Mouse (Mus musculus) gastrocnemius, postnatal 4 days (tissue): ENCODE results near the gene Mapk9. TPM values are rescaled to one million over a fixed set of nuclear protein-coding genes. Genes with fewer than 3 reads are reported as not detected.

Source experiments
- DNase-seq, 2 experiments: peaks; one replicate each; pipeline ENCODE4 v3.0.0; 2021 to 2022; ENCODE audit warnings: low spot score in 2 of 2, mixed read lengths in 2 of 2
- total RNA-seq, 2 experiments: library from RNA; stranded (reverse); gene quantifications; 2 replicates each; pipeline ENCODE4 v1.2.3; 2021

The Mapk9 gene
- total RNA-seq, 2 experiments from 2014 or later = 44.6 to 50.8 TPM

- DNase-seq = no peak
These were observed 8.7 kb upstream of the Mapk9 start for GRCm38 (mm10) chr11:49837717-49838407.

DNA sequence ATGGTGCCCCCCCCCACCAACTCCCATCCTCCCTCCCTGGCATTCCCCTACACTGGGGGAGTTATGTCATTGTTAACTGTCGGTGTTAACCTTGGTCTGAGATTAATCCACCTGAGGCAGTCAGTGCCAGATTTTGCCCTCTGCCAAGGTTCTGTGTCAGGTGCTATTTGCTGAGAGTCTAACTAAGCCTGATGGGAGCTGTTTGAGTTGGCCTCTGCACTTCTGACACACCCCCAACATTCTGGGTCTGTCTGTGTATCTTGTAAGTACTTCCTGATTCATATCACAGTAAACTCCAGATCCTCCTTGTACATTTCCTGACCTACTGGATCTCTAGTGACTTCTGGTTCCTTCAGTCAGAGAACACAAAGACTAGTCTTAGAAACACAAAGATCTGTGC lies 5.9 kb upstream of the Mapk9 start:
- no peak for DNase-seq

- no peak for DNase-seq
These were observed 4.7 kb upstream of the Mapk9 start for GRCm38 (mm10) chr11:49841886-49842285.

DNA sequence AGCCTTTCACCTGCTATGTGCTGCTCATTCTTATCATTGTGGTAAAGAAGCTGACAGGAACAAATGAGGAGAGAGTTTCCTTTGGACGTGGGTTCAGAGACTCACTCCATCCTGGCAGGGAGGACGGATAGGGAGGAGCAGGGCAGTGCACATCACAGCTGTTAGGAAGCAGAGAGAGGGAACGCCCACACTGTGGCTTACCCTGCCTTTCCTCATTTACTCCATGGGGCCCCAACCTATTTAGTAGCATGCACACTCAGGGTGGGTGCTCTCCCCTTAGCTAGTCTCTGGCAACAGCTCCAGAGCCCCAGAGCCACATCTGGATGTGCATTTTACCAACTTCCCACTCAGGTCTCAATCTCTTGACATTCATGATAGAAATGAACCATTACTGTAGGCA lies 3.8 kb upstream of the Mapk9 start:
- no peak for DNase-seq

DNA sequence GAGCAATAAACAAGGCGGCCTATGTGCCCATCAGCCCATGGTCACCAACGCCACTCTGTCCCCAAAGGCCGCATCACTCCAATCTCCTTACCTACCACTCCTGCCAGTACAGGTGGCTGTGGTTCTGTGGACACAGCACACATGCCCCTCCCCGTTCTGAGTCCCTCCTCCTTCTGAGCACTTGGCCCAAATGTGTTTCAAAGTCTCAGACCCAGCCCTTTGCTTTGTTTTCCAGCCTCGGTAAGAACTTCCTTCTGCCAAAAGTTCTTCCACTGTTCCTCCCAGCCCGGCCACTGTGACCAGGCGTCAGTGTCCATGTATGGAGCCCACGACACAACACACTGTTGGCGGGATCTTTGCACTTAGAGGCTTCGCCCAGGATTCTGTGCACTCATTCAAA lies 2.2 kb upstream of the Mapk9 start:
- DNase-seq = no peak

DNA sequence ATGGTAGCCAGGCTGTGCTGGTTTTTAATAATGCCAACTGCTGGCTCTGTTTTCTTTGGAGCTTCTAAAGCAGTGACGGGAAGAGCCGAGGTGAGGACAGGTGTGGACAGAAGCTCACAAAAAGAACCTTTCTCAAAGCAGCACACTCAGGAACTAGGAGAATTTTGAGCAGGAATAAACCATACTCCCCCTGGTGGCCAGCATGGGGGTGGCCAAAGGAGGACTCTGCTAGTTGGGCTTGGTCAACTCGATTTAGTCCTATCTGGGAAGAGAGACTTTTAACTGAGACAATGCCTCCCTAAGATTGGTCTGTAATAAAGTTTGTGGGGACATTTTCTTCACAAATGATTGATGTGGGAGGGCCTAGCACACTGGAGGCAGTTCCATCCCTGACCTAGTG lies 1.6 kb upstream of the Mapk9 start:
- peak; percentile 35 to 63 for DNase-seq

DNA sequence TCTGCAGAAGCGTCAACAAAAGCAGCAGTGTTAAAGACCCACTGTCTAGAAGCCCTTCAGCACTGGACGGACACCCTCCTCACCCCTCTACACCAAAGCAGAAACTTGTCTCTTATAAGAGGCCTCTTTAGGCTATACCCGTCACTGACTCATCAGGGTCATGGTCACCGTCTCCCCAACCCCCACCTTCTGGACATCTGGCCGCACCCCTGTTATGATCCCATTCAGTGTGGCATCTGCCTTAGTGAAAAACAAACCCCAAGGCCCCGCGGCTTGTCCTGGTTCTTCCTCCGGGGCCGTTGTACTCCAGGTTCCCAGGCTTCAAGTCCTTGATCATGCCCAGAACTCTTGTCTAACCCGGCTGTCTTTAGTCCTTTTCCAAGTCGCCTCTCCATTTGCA lies 593 bp upstream of the Mapk9 start:
- peak in 1 of 2 experiments; percentile 23 for DNase-seq

DNA sequence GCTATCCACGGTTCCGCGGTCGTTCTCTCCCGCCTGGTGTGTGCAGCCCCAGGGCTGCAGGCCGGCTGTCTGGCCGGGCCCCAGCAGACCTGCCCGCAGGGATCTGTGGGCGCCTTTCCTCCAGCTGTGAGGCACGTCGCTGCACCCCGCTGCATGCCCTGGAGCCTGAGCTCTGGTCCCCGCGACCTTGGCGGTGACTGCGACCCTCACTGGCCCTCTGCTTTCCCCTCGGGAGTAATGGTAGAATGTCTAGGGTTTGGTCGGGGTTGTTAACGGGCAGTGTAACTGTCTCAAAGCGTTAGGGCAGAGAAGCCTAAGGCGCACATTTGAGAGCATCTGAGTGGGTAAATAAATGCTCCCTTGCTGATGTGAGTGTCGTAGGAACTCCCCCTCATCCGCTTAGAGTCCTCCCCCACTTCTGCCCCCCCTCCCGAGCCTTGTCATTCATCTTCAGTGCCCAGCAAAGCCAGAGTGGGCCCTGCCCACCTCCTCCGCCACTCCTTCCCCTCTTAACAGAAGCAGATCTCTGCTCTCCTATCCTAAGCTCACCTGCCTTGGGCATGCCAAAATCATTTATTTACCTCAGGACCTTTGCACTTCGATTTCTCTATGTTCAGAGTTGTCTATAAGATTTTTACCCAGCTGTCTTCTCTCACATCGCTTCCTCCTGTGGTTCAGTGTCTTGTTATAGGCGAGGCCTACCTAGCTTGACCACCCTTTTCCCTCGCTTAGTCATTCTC lies 690 bp downstream of the Mapk9 start:
- no peak for DNase-seq

GRCm38 (mm10) chr11:49847811-49848078 lies 1.2 kb downstream of the Mapk9 start:
- DNase-seq = no peak

DNA sequence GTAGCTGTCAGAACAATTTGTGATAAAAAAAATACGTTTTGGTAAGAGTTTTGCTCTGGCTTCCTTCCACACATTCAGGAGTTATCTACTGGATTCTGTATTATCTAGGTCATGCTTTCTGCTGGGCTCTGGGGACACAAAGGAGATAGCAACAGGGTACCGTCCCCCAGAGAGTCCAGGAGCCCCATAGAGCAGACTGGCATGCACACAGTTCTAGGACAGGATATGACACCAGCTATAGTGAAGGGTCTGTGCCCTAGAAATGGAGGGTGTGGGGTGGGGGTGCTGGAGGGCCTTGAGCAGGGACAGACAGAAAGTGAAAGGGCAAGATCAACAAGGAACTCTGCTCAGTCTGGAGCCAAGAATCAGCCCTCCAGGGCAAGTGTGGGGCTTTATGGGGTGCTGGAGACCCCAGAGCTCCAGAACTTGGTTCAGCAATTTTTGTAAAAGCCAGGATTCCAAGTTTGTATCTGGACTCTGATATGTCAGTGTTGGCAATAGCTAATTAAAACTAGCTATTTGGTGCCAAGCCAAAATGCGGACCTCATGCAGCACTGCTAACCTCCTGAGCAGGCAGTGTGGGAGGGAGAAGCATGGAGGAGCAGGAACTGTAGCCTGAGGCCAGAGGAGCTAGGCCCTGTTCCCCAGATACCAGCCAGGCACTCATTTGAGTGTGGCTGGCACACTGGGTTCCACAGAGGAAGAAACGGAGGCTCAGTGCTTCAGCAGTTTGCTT lies 1.7 kb downstream of the Mapk9 start:
- no peak for DNase-seq

DNA sequence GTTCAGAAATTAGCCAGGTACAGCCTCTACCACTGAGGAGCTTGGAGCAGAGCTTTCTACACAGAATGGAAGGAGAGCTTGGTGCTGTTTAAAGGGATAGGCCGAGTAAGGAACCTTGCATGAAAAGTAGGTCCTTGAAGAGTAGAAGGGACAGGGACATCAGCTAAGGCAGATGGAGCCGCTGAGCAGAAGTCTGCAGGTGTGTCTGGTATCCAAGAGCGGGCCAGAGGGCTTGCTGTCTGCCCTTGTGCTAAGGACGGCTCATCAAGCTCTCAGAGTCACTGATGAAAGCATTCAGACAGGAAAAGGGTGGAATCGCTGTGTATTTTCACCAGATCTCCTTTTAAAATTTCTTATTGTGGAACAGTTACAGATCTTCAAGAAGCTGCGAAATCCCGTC lies 3.8 kb downstream of the Mapk9 start:
- DNase-seq = no peak

- no peak for DNase-seq
These were observed 8.6 kb downstream of the Mapk9 start for GRCm38 (mm10) chr11:49855144-49855543.

GRCm38 (mm10) chr11:49861139-49861538 lies 14.6 kb downstream of the Mapk9 start:
- no peak for DNase-seq

DNA sequence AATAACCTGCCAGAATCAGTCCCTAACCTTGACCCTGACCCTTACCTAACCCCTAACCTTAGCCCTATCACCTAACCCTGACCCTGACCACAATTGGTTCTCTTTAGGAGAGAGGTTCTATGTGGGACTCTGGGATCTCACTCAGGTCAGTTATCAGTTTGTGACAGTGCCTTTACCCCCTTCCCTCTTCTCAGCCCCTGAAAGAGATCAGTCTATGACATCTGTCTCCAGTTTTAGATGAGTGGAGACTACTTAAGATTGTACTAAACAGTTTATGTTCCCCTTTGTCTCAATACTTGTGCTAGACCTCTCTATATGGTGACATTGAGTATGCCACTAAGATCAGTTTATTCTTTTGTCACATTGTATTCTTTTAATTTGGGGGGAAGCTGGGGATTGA lies 17.4 kb downstream of the Mapk9 start:
- DNase-seq = no peak

DNA sequence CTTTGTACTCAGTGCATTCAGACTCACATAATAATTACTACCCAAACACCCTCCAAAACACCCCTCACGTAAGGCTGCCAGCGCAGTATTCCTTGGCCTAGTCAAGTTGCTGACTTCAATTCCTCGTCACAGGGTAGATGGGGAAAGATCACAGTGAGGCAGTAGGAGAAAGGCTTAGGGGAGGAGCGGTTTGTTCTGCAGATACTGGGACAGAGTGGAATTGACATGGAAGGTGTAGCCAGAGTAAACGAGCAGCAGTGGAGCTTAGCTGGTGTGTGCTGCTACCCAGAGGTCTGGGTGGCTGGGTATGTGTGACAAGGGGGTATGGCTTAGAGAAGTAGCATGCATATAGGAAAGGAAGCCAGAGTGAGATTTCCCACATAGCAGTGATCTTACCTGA lies 20.8 kb downstream of the Mapk9 start:
- no peak for DNase-seq

DNA sequence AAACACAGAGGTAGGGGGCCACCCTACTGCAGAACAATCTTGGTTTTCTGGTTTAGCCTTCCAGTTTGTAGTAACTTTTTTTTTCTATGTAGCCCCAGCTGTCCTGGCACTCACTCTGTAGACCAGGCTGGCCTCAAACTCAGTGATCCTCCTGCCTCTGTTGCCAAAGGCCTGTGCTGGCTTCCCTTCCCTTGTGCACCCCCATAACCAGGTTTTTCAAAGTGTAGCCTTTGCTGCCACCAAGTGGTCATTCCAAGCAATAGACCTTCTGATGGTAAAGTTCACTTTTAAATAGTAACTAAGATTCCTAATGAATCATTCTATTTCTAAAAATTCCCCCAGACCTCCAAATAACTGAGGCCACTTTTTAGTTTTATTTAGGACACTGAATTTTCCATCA lies 23.2 kb downstream of the Mapk9 start:
- DNase-seq = peak in 1 of 2 experiments; percentile 39

DNA sequence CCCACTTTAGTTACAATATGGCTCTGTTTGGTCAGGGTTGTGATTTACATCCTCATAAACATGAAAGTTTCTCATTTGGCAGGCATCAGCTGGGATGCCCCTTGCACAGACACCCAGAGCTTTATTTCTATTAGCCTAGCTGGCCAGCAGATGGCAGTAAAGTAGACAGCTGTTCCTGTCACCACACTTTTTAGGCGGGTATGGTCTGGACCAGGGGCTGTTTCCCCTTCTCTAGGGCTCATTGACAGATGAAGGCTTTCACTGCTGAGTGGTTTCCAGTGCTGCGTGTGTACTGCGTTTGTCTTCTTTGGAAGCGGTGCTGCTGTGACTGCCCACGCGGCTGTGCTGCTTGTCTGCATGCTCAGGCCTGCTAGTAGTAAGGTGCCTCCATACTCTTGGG lies 25.4 kb downstream of the Mapk9 start:
- DNase-seq = peak in 1 of 2 experiments; percentile 34

DNA sequence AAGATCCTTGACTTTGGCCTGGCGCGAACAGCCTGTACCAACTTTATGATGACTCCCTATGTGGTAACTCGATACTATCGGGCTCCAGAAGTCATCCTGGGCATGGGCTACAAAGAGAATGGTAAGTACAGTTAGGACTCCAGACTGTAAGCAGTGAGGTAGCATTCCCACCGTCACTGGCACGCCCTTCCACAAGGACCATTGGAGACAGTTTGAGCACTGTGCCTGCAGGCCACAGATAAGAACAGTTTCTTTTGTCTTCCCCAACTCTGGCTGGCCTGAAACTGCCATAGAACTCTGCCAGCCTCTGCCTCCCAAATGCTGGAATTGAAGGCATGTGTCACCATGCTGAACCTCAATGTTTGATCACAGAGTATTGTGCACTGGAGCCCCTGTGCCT lies 26.2 kb downstream of the Mapk9 start:
- no peak for DNase-seq

DNA sequence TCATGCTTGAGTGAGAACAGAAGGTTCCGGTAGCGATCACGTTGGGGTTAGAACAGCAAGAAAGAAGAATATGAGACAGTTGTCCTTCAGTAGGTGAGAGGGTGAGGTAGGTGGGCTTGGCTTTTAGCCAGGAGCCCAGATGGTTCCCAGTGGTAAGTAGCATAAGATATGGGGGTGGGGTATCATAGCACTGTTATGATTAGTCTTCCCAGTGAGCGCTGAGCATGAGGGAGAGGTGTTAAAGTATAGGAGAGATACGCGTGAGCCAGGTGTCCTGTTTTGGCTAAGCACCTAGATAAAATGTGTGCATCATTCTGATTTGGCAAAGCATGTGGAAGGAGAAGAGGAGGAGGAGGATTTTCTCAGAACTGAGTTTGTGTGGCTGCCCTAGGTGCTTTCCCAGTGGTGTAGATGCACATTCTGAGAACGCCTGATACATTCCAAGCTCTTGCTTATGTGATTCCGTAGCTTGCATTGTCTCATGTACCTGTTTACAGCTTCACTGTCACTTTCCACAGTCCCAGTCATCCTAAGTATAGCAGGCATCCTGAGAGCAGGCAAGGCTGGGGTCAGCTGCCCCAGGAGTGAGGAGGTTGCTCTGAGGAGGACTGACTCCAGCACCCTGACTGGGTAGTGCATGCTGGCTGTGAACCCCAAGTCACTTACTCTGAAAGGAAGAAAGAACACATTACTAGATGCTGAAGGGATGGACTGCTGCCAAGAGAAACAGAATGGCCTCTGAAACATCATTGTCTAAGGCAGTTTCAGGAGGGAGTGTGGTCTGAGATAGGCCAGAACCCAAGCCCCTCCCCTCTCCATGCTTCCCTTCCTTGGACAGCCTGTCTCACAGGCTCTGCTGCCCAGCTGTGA lies 30.6 kb downstream of the Mapk9 start:
- no peak for DNase-seq

- peak in 1 of 2 experiments; percentile 31 for DNase-seq
These were observed 33.5 kb downstream of the Mapk9 start for GRCm38 (mm10) chr11:49879950-49880642.

- DNase-seq = no peak
These were observed 36.8 kb downstream of the Mapk9 start for GRCm38 (mm10) chr11:49883394-49883793.
